Mouse (Mus musculus) stomach, embryonic 15.5 days (tissue): Measurements from ENCODE around the gene Mrpl54. TPM values are rescaled to one million over a fixed set of nuclear protein-coding genes. Genes with fewer than 3 reads are reported as not detected.

Experiments used
- ATAC-seq: fragments of 200-750 bp; cut with Nextera tagmentation; 2 replicates; pipeline ENCODE4 v1.8.0; 2017; ENCODE audit warnings: low read depth, moderate number of reproducible peaks, moderate TSS enrichment; ENCODE audit not compliant: insufficient read depth, low FRiP score
- H3K27ac ChIP-seq: fragments of 300-500 bp; sonication (generic); 2 replicates; pipeline ENCODE4 v1.5.1; 2015; ENCODE audit warnings: mild to moderate bottlenecking, inconsistent platforms
- H3K27me3 ChIP-seq: fragments of 300-500 bp; sonication (generic); replicated peaks from 2 replicates; pipeline ENCODE4 v1.6.1; 2015; ENCODE audit warnings: inconsistent platforms
- H3K36me3 ChIP-seq: fragments of 300-500 bp; sonication (generic); 2 replicates; pipeline ENCODE4 v1.6.1; 2015; ENCODE audit warnings: inconsistent platforms
- H3K4me1 ChIP-seq: fragments of 300-500 bp; sonication (generic); 2 replicates; pipeline ENCODE4 v1.6.1; 2015; ENCODE audit warnings: inconsistent platforms
- H3K4me2 ChIP-seq: fragments of 300-500 bp; sonication (generic); 2 replicates; pipeline ENCODE4 v1.6.1; 2015; ENCODE audit warnings: mild to moderate bottlenecking, inconsistent platforms
- H3K4me3 ChIP-seq: fragments of 300-500 bp; sonication (generic); replicated peaks from 2 replicates; pipeline ENCODE4 v1.5.1; 2015; ENCODE audit warnings: inconsistent platforms
- H3K9ac ChIP-seq: fragments of 300-500 bp; sonication (generic); 2 replicates; pipeline ENCODE4 v1.6.1; 2015; ENCODE audit warnings: inconsistent platforms
- H3K9me3 ChIP-seq: fragments of 300-500 bp; sonication (generic); 2 replicates; pipeline ENCODE4 v1.6.1; 2016; ENCODE audit warnings: inconsistent platforms
- WGBS: fragments of 180-500 bp; shearing (Covaris S2); methylation state at CpG from one replicate; pipeline ENCODE4 v1.1.7; 2015; 5-methylcytosine and 5-hydroxymethylcytosine counted together
- polyA plus RNA-seq: library from polyadenylated mRNA; unstranded; fragments of >200 nt; fragmentation: Nextera tagmentation; extraction: Ambion mirVana; gene quantifications from 2 replicates; pipeline ENCODE4 v1.2.1, GENCODE M21; 2015

Gene Mrpl54
- polyA plus RNA-seq, 1 experiment from 2014 or later: 217 TPM

- ATAC-seq: no peak
- H3K4me3 ChIP-seq: no peak overlapping the region
- H3K36me3 ChIP-seq: no peaks in the 10 kb centered on the region
- no peaks in the 10 kb centered on the region for H3K9me3 ChIP-seq
- no peak overlapping the region for H3K9ac ChIP-seq
- H3K4me1 ChIP-seq: peaks cover 22% of the 10 kb centered on the region
- no peak overlapping the region for H3K27ac ChIP-seq
- WGBS: 61% methylated on average over 1 of the region's 1 CpGs
- H3K4me2 ChIP-seq: no peak overlapping the region
- peaks cover 75% of the 10 kb centered on the region for H3K27me3 ChIP-seq
These were observed 11.8 kb downstream of the Mrpl54 start for GRCm38 (mm10) chr10:81254886-81255285.

GRCm38 (mm10) chr10:81252424-81253419 is 14.0 kb downstream of the Mrpl54 start, which contains the start of gene Matk:
Gene Matk, plus strand, starts transcription at chr10:81252935.
- Histone ChIP-seq H3K36me3 (no peaks in the 10 kb centered on the region), H3K9ac (no peak within 1 kb of the TSS), H3K4me1 (peaks cover 16% of the 10 kb centered on the region), H3K9me3 (no peaks in the 10 kb centered on the region), H3K4me3 (no peak within 1 kb of the TSS; the same call in 1 of the 2 replicates), H3K27ac (no peak within 1 kb of the TSS), H3K4me2 (peak within 1 kb of the TSS; percentile 43), H3K27me3 (peaks cover 53% of the 10 kb centered on the region)
- 9% methylated on average over 43 of the region's 44 CpGs for WGBS
- peak; percentile 17; the same call in 1 of the 2 replicates for ATAC-seq

GRCm38 (mm10) chr10:81249442-81249841 is 17.3 kb downstream of the Mrpl54 start:
- Histone ChIP-seq H3K27ac (no peak overlapping the region), H3K9me3 (no peaks in the 10 kb centered on the region), H3K4me1 (peaks cover 12% of the 10 kb centered on the region; the same call in 1 of the 2 replicates), H3K36me3 (no peaks in the 10 kb centered on the region), H3K27me3 (peaks cover 32% of the 10 kb centered on the region), H3K4me3 (no peak overlapping the region), H3K4me2 (no peak overlapping the region), H3K9ac (no peak overlapping the region)
- 83% methylated on average over 8 of the region's 8 CpGs for WGBS
- no peak for ATAC-seq

GRCm38 (mm10) chr10:81247804-81248203 is 18.9 kb downstream of the Mrpl54 start:
- WGBS: 91% methylated on average over 2 of the region's 2 CpGs
- Histone ChIP-seq H3K27me3 (peaks cover 18% of the 10 kb centered on the region), H3K4me3 (no peak overlapping the region), H3K4me2 (no peak overlapping the region), H3K36me3 (no peaks in the 10 kb centered on the region), H3K9ac (no peak overlapping the region), H3K9me3 (no peaks in the 10 kb centered on the region), H3K27ac (no peak overlapping the region), H3K4me1 (peaks cover 8% of the 10 kb centered on the region; the same call in 1 of the 2 replicates)
- no peak for ATAC-seq

- no peak overlapping the region for H3K4me3 ChIP-seq
- H3K4me1 ChIP-seq: 0 out of 2 replicates have a peak, but pooled peaks cover 3% of the 10 kb centered on the region
- no peak overlapping the region for H3K4me2 ChIP-seq
- H3K27me3 ChIP-seq: peaks cover 12% of the 10 kb centered on the region
- H3K36me3 ChIP-seq: no peaks in the 10 kb centered on the region
- no peak overlapping the region for H3K27ac ChIP-seq
- no peak for ATAC-seq
- H3K9ac ChIP-seq: no peak overlapping the region
- no peaks in the 10 kb centered on the region for H3K9me3 ChIP-seq
- 83% methylated on average over 6 of the region's 6 CpGs for WGBS
These were observed 21.6 kb downstream of the Mrpl54 start for GRCm38 (mm10) chr10:81245166-81245565.

- H3K27me3 ChIP-seq: peaks cover 17% of the 10 kb centered on the region
These were observed 22.1 kb downstream of the Mrpl54 start for GRCm38 (mm10) chr10:81244595-81244994.

GRCm38 (mm10) chr10:81244146-81244545 is 22.6 kb downstream of the Mrpl54 start:
- H3K36me3 ChIP-seq: no peaks in the 10 kb centered on the region
- peaks cover 21% of the 10 kb centered on the region for H3K27me3 ChIP-seq
- no peaks in the 10 kb centered on the region for H3K9me3 ChIP-seq
- H3K4me2 ChIP-seq: 0 out of 2 replicates have a peak overlapping the region, but pooled peaks have one; percentile 13
- 79% methylated on average over 4 of the region's 4 CpGs for WGBS
- no peak overlapping the region for H3K4me3 ChIP-seq
- H3K9ac ChIP-seq: no peak overlapping the region
- no peak for ATAC-seq
- H3K4me1 ChIP-seq: 0 out of 2 replicates have a peak, but pooled peaks cover 3% of the 10 kb centered on the region
- H3K27ac ChIP-seq: no peak overlapping the region

More at GRCm38 (mm10) chr10:81244595-81244994, 22.1 kb downstream of the Mrpl54 start:
- no peak overlapping the region for H3K27ac ChIP-seq
- H3K36me3 ChIP-seq: no peaks in the 10 kb centered on the region
- ATAC-seq: peak; percentile 67; the same call in 1 of the 2 replicates
- no peak overlapping the region for H3K9ac ChIP-seq
- 9% methylated on average over 17 of the region's 17 CpGs for WGBS
- H3K4me3 ChIP-seq: no peak overlapping the region
- 0 out of 2 replicates have a peak overlapping the region, but pooled peaks have one; percentile 13 for H3K4me2 ChIP-seq
- H3K4me1 ChIP-seq: 0 out of 2 replicates have a peak, but pooled peaks cover 3% of the 10 kb centered on the region
- no peaks in the 10 kb centered on the region for H3K9me3 ChIP-seq

- no peaks in the 10 kb centered on the region for H3K9me3 ChIP-seq
- H3K27me3 ChIP-seq: peaks cover 21% of the 10 kb centered on the region
- H3K4me1 ChIP-seq: 0 out of 2 replicates have a peak, but pooled peaks cover 3% of the 10 kb centered on the region
- 89% methylated on average over 16 of the region's 16 CpGs for WGBS
- no peak overlapping the region for H3K4me3 ChIP-seq
- no peak overlapping the region for H3K9ac ChIP-seq
- H3K36me3 ChIP-seq: no peaks in the 10 kb centered on the region
- H3K4me2 ChIP-seq: no peak overlapping the region
- ATAC-seq: no peak
- no peak overlapping the region for H3K27ac ChIP-seq
These were observed 24.7 kb downstream of the Mrpl54 start for GRCm38 (mm10) chr10:81242021-81242420.

GRCm38 (mm10) chr10:81240876-81241275 is 25.9 kb downstream of the Mrpl54 start:
- Histone ChIP-seq H3K9me3 (no peaks in the 10 kb centered on the region), H3K27me3 (peaks cover 21% of the 10 kb centered on the region), H3K27ac (no peak overlapping the region), H3K4me1 (0 out of 2 replicates have a peak, but pooled peaks cover 3% of the 10 kb centered on the region), H3K4me2 (no peak overlapping the region), H3K4me3 (no peak overlapping the region), H3K36me3 (no peaks in the 10 kb centered on the region), H3K9ac (no peak overlapping the region)
- ATAC-seq: no peak
- WGBS: 24% methylated on average over 13 of the region's 13 CpGs

GRCm38 (mm10) chr10:81238618-81239017 is 28.1 kb downstream of the Mrpl54 start:
- Histone ChIP-seq H3K4me2 (no peak overlapping the region), H3K4me1 (peaks cover 3% of the 10 kb centered on the region; the same call in 1 of the 2 replicates), H3K27me3 (peaks cover 21% of the 10 kb centered on the region), H3K27ac (no peak overlapping the region), H3K9me3 (no peaks in the 10 kb centered on the region), H3K9ac (no peak overlapping the region), H3K36me3 (no peaks in the 10 kb centered on the region), H3K4me3 (no peak overlapping the region)
- no peak for ATAC-seq
- 77% methylated on average over 2 of the region's 2 CpGs for WGBS

- Histone ChIP-seq H3K9ac (no peak overlapping the region), H3K27ac (no peak overlapping the region), H3K4me3 (no peak overlapping the region), H3K4me1 (peaks cover 10% of the 10 kb centered on the region), H3K36me3 (no peaks in the 10 kb centered on the region), H3K4me2 (no peak overlapping the region), H3K9me3 (no peaks in the 10 kb centered on the region), H3K27me3 (peaks cover 18% of the 10 kb centered on the region)
- WGBS: 84% methylated on average over 12 of the region's 12 CpGs
- no peak for ATAC-seq
These were observed 30.1 kb downstream of the Mrpl54 start for GRCm38 (mm10) chr10:81236471-81237268.
